Mouse (Mus musculus): ENCODE results near the gene Ptprg.
"Not testable (repeated sequence)": the region's sequence is repeated elsewhere in the genome, so short reads cannot be mapped to it uniquely, and the experiment has no call there.

Ptprg gene

GRCm38 (mm10) chr14:12199956-12200950 lies 646.9 kb downstream of the Ptprg start:
- DNase-seq (ENCODE audit: low read depth, low spot score) = no peak

GRCm38 (mm10) chr14:12202214-12202613 lies 648.9 kb downstream of the Ptprg start:
- no peak for DNase-seq (ENCODE audit: low read depth, low spot score)

GRCm38 (mm10) chr14:12203081-12203480 lies 649.7 kb downstream of the Ptprg start:
- DNase-seq (ENCODE audit: low read depth, low spot score) = no peak

- no peak for DNase-seq (ENCODE audit: low read depth, low spot score)
Observed at GRCm38 (mm10) chr14:12206138-12206537, 652.8 kb downstream of the Ptprg start.

- DNase-seq (ENCODE audit: low read depth, low spot score) = no peak
Observed at GRCm38 (mm10) chr14:12208554-12208953, 655.2 kb downstream of the Ptprg start.

- no peak for DNase-seq (ENCODE audit: low read depth, low spot score)
Observed at GRCm38 (mm10) chr14:12218544-12219150, 665.3 kb downstream of the Ptprg start.

GRCm38 (mm10) chr14:12219877-12220276 lies 666.5 kb downstream of the Ptprg start:
- DNase-seq (ENCODE audit: low read depth, low spot score) = no peak

GRCm38 (mm10) chr14:12220540-12220939 lies 667.2 kb downstream of the Ptprg start:
- peak; percentile 10 for DNase-seq (ENCODE audit: low read depth, low spot score)

GRCm38 (mm10) chr14:12221571-12221970 lies 668.2 kb downstream of the Ptprg start:
- no peak for DNase-seq (ENCODE audit: low read depth, low spot score)

- no peak for DNase-seq (ENCODE audit: low read depth, low spot score)
Observed at GRCm38 (mm10) chr14:12243726-12244125, 690.4 kb downstream of the Ptprg start.

- DNase-seq (ENCODE audit: low read depth, low spot score) = no peak
Observed at GRCm38 (mm10) chr14:12276031-12276430, 722.7 kb downstream of the Ptprg start.

GRCm38 (mm10) chr14:12283641-12284040 lies 730.3 kb downstream of the Ptprg start, which contains the start of gene Gm49355:
TSS of gene Gm49355 (plus strand) at chr14:12283976.
- no peak for DNase-seq (ENCODE audit: low read depth, low spot score)

GRCm38 (mm10) chr14:12284141-12284912 lies 731.0 kb downstream of the Ptprg start, which contains the start of gene 3830406C13Rik:
TSS of gene 3830406C13Rik (plus strand) at chr14:12284173.
- DNase-seq (ENCODE audit: low read depth, low spot score) = peak; percentile 92

- DNase-seq (ENCODE audit: low read depth, low spot score) = not testable (repeated sequence)
Observed at GRCm38 (mm10) chr14:12289747-12290146, 736.4 kb downstream of the Ptprg start.
